Comparison of ENCODE assay signal across 8 mouse cellular contexts in genomic region chr8:105900180-105900940, GRCm38 (mm10). TPM values are rescaled to one million over a fixed set of nuclear protein-coding genes. Genes with fewer than 3 reads are reported as not detected.
A peak's percentile ranks its signal among the peaks of the same experiment; 100 is the strongest.
DNase-seq lines count a peak whose midpoint lies in the region; ATAC-seq and TF ChIP-seq lines count a peak whose summit lies in the region.

TSS of gene Pskh1 (plus strand) at chr8:105900441.

- WGBS in forebrain, embryonic 13.5 days, result under 1% methylated on average over 63 of the region's 68 CpGs
- WGBS in large intestine, adult 2 months, result under 1% methylated on average over 68 of the region's 68 CpGs
- WGBS in liver, postnatal 0 days (ENCODE audit: insufficient replicate concordance), result under 1% methylated on average over 50 of the region's 68 CpGs
- WGBS in neural tube, embryonic 14.5 days, result under 1% methylated on average over 61 of the region's 68 CpGs

- H3K9me3 ChIP-seq in ES-Bruce4 (replicated peaks; ENCODE audit: control insufficient read depth, insufficient read depth, low read length, poor library complexity, severe bottlenecking), result no peaks in the 10 kb centered on the region
- H3K9me3 ChIP-seq in forebrain, embryonic 13.5 days (replicated peaks), result no peaks in the 10 kb centered on the region
- no peaks in the 10 kb centered on the region for H3K9me3 ChIP-seq in liver, postnatal 0 days (ENCODE audit: low read length)
- H3K9me3 ChIP-seq in neural tube, embryonic 14.5 days (ENCODE audit: control insufficient read depth, low read length), result no peaks in the 10 kb centered on the region

- H3K4me1 ChIP-seq in ES-Bruce4 (ENCODE audit: control insufficient read depth, insufficient read depth, low read length), result no peaks in the 10 kb centered on the region
- H3K4me1 ChIP-seq in forebrain, embryonic 13.5 days, result peaks cover 14% of the 10 kb centered on the region
- H3K4me1 ChIP-seq in liver, postnatal 0 days (ENCODE audit: insufficient read depth), result peaks cover 13% of the 10 kb centered on the region
- peaks cover 6% of the 10 kb centered on the region for H3K4me1 ChIP-seq in neural tube, embryonic 14.5 days (ENCODE audit: control insufficient read depth, insufficient read depth, low read length)

- no peak for TF ChIP-seq CTCF in ES-Bruce4 (IDR thresholded peaks at IDR 0.05; ENCODE audit: low read depth, low read length)
- no peak for TF ChIP-seq CTCF in liver, postnatal 0 days (IDR thresholded peaks at IDR 0.05; ENCODE audit: low read depth)

- TF ChIP-seq POLR2A in ES-Bruce4 (IDR thresholded peaks at IDR 0.05; ENCODE audit: insufficient read depth, low read length), result no peak

- peak within 1 kb of the TSS; percentile 82 for H3K4me3 ChIP-seq in ES-Bruce4 (ENCODE audit: low read depth, low read length)
- peak within 1 kb of the TSS; percentile 95 for H3K4me3 ChIP-seq in forebrain, embryonic 13.5 days
- H3K4me3 ChIP-seq in liver, postnatal 0 days (ENCODE audit: low read depth, low read length), result peak within 1 kb of the TSS; percentile 93
- peak within 1 kb of the TSS; percentile 88 for H3K4me3 ChIP-seq in neural tube, embryonic 14.5 days (ENCODE audit: low read depth, low read length)

- H3K27me3 ChIP-seq in ES-Bruce4 (ENCODE audit: control insufficient read depth, insufficient read depth, low read length, poor library complexity, severe bottlenecking), result no peaks in the 10 kb centered on the region
- no peaks in the 10 kb centered on the region for H3K27me3 ChIP-seq in forebrain, embryonic 13.5 days
- no peaks in the 10 kb centered on the region for H3K27me3 ChIP-seq in liver, postnatal 0 days (ENCODE audit: insufficient read depth, low read length)
- no peaks in the 10 kb centered on the region for H3K27me3 ChIP-seq in neural tube, embryonic 14.5 days (ENCODE audit: control insufficient read depth, insufficient read depth, low read length)

- H3K27ac ChIP-seq in ES-Bruce4 (ENCODE audit: insufficient read depth, low read length), result no peak within 1 kb of the TSS
- peak within 1 kb of the TSS; percentile 84 for H3K27ac ChIP-seq in forebrain, embryonic 13.5 days
- peak within 1 kb of the TSS; percentile 97 for H3K27ac ChIP-seq in liver, postnatal 0 days (ENCODE audit: low read depth)
- peak within 1 kb of the TSS; percentile 90 for H3K27ac ChIP-seq in neural tube, embryonic 14.5 days (ENCODE audit: low read depth, low read length)

- H3K36me3 ChIP-seq in ES-Bruce4 (ENCODE audit: control insufficient read depth, insufficient read depth, low read length, poor library complexity, severe bottlenecking), result peaks cover 2% of the 10 kb centered on the region; the same call in 1 of the 2 replicates
- H3K36me3 ChIP-seq in forebrain, embryonic 13.5 days (ENCODE audit: poor library complexity, severe bottlenecking), result no peaks in the 10 kb centered on the region
- no peaks in the 10 kb centered on the region for H3K36me3 ChIP-seq in liver, postnatal 0 days (replicated peaks; ENCODE audit: insufficient read depth, low read length)
- no peaks in the 10 kb centered on the region for H3K36me3 ChIP-seq in neural tube, embryonic 14.5 days (ENCODE audit: control insufficient read depth, insufficient read depth, low read length)

- peak within 1 kb of the TSS; percentile 92 for H3K9ac ChIP-seq in ES-Bruce4 (ENCODE audit: low read depth, poor library complexity, severe bottlenecking)
- peak within 1 kb of the TSS; percentile 97 for H3K9ac ChIP-seq in forebrain, embryonic 13.5 days
- H3K9ac ChIP-seq in liver, postnatal 0 days (replicated peaks), result peak within 1 kb of the TSS; percentile 98
- peak within 1 kb of the TSS; percentile 98 for H3K9ac ChIP-seq in neural tube, embryonic 14.5 days (replicated peaks; ENCODE audit: low read depth, low read length)

- intact Hi-C loops in heart, postnatal 10 days (cut with DNase I), result loop anchor here (2.0 kb wide), 1 partner anchor 110 kb away; the partner anchor contains the start of gene Ddx28

- TF ChIP-seq EP300 in ES-Bruce4 (IDR thresholded peaks at IDR 0.05; ENCODE audit: insufficient read depth, low read depth, low read length), result no peak
- TF ChIP-seq EP300 in liver, postnatal 0 days (IDR thresholded peaks at IDR 0.05; ENCODE audit: low read depth), result no peak

- H3K4me2 ChIP-seq in forebrain, embryonic 13.5 days, result peak within 1 kb of the TSS; percentile 90
- H3K4me2 ChIP-seq in liver, postnatal 0 days (ENCODE audit: low read depth, low read length), result peak within 1 kb of the TSS; percentile 72
- H3K4me2 ChIP-seq in neural tube, embryonic 14.5 days (ENCODE audit: low read depth, low read length), result peak within 1 kb of the TSS; percentile 90

- peak; percentile 95 for ATAC-seq in cerebellum, adult (ENCODE audit: insufficient number of reproducible peaks, low FRiP score, low TSS enrichment)
- peak; percentile 97 for ATAC-seq in forebrain, embryonic 13.5 days
- peak; percentile 95 for ATAC-seq in liver, postnatal 0 days
- ATAC-seq in neural tube, embryonic 14.5 days (ENCODE audit: low read depth), result peak; percentile 94

- DNase-seq in heart, postnatal 10 days, result peak; percentile 96
- DNase-seq in large intestine, adult 2 months (ENCODE audit: low read depth, low spot score), result peak; percentile 57
- DNase-seq in liver, postnatal 0 days, result peak; percentile 95
- DNase-seq in testis, postnatal 10 days (ENCODE audit: low spot score), result peak; percentile 95

RNA-seq across cellular contexts. Expression of gene Pskh1, which starts in this region (rescaled TPM):
- polyA plus RNA-seq in ES-Bruce4 (2011; ENCODE audit: insufficient read depth, insufficient read length, low read depth, missing spikeins), result 27.4 and 31.3 TPM in 2 replicates
- 12.8 and 14.4 TPM in 2 replicates for polyA plus RNA-seq in forebrain, embryonic 13.5 days (2015; fragmentation: Nextera tagmentation; extraction: Ambion mirVana)
- 10 to 100 TPM; 20.9 to 22.5 TPM for total RNA-seq in heart, postnatal 10 days (2021)
- polyA plus RNA-seq in large intestine, adult 2 months (2012; rRNA removed), result 20.2 and 21.8 TPM in 2 replicates
- 11.5 and 11.8 TPM in 2 replicates for polyA plus RNA-seq in liver, postnatal 0 days (2015; fragmentation: Nextera tagmentation; extraction: Ambion mirVana)
- 6.4 and 10.6 TPM in 2 replicates for polyA plus RNA-seq in neural tube, embryonic 14.5 days (2014; fragmentation: Nextera tagmentation; extraction: Ambion mirVana)
